Mouse (Mus musculus) ES-Bruce4 (cell line): ENCODE results near the gene Nlrp10.

Experiments
- CTCF ChIP-seq: IDR thresholded peaks from one replicate; pipeline ENCODE4 v1.8.1; 2011; ENCODE audit warnings: low read depth, low read length
- POLR2A ChIP-seq: IDR thresholded peaks from one replicate; pipeline ENCODE4 v1.8.1; 2011; ENCODE audit warnings: low read length; ENCODE audit not compliant: insufficient read depth

GRCm38 (mm10) chr7:108950762-108951331 lies 20.9 kb upstream of the Nlrp10 start:
- TF ChIP-seq CTCF, result no peak
- TF ChIP-seq POLR2A, result no peak
